Mouse (Mus musculus) thymus, postnatal 36 days (tissue): ENCODE results near the gene Tsc22d2.
"Not testable (repeated sequence)": the region's sequence is repeated elsewhere in the genome, so short reads cannot be mapped to it uniquely, and the experiment has no call there.

ENCODE experiments used
- DNase-seq, 2 experiments: peaks; one replicate each; pipeline ENCODE4 v3.0.0; 2022; ENCODE audit warnings: mixed read lengths in 2 of 2

The Tsc22d2 gene

DNA sequence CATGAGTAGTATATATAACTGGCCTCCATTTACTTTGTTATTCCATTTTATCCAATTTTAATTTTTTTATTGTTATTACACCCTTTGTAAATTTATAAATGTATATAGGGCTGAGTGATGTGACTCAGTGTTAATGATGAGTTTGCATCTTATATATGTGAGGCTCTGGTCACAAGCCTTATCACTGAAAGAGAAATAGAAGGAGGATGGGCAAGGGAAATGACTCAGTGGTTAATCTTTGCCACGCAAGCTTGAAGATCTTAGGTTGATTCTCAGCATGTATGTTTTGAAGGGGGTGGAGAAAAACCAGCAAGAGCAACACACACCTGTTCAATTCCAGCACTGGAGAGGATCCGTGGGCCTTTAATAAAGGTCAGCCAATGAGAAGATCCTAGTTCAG, 19.9 kb downstream of the Tsc22d2 start:
- DNase-seq, result no peak

DNA sequence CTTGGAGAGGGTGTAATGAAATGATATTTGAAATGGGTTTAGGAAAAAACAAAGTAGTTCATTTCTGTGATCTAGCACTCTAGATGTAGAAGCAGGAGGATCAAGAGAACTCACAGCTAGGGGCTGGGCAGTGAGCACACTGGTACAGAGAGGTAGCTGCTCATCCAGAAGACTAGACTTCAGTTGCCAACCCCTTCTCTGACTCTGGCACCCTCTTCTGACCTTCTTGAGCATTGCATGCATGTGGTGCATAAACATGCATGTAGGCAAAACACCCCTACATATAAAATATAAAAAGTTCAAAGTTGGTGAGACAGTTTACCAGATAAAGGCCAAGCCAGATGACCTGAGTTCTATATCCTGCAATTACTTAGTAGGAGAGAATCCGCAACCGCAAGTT, 33.7 kb downstream of the Tsc22d2 start:
- DNase-seq, result peak; percentile 25 to 27

DNA sequence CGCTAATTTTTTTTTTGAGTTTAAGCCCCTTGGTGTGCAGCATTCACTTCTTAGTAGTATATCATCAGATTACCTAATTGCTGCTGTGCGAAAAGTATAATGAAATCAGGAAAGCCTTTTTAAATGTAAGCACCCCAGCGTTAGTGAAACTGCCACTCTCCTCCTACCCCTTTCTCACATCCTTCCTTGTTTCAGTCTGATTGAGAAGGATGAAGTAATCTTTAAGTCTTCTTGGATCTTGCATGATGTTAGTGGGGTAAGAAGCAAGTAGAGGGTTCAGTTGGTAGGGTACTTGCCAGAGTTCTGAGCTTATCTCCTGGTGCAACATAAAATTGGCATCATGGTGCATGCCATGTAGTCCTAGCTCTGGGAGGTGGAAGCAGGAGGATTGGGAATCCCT, 35.0 kb downstream of the Tsc22d2 start:
- DNase-seq, result no peak

DNA sequence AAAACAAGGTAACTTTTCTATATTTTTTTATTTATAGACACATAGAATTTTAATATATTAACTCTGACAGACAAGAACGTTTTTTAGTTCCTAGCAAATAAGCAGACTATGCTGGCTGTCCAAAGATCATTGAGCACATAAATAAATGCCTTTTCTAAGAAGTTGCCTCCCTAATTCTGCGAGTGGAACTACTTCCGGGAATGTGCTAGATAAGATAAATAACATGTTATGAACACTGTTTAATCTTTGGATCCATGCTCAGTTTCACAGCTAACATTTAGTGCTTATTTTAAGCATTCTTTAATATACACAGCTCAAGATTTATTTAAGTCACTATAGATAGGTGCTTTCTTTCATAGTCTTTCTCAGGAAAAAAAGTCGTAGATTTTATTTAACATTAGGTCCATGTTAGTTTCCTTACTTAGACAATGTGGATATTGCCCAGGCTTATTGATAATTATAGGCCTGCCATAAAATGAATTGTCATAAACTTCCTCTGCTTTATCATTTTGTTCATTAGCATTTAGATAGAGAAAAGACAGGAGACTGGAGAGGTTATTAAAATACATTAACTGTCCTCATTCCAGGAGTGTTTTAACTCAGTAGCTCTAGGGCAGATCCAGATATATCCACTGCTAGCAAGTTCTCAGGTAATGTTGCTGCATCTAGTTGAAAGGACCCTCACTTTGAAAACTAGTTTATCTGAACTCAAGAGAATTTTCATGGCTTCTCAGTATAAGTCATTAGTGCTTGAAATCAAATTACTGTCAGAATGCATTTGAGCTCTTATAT, 40.1 kb downstream of the Tsc22d2 start:
- no peak for DNase-seq

DNA sequence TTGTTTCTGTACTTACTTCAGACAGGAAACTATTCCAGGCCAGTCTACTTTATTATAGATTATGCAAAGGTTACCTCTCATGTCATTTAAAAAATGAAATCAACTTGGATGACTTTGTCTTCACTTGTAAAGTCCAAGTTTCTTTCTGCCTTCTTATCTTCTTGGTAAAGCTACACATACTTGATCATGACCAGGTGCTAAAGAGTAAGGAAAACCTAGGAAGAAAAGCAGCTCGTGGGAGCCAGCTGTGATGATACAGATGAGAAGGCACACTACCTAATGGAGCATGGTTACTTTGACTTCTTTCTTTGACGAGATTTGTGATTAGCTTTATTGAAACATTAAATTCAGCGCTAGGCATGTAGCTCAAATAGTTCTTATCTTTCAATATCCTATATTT, 40.7 kb downstream of the Tsc22d2 start:
- no peak for DNase-seq

DNA sequence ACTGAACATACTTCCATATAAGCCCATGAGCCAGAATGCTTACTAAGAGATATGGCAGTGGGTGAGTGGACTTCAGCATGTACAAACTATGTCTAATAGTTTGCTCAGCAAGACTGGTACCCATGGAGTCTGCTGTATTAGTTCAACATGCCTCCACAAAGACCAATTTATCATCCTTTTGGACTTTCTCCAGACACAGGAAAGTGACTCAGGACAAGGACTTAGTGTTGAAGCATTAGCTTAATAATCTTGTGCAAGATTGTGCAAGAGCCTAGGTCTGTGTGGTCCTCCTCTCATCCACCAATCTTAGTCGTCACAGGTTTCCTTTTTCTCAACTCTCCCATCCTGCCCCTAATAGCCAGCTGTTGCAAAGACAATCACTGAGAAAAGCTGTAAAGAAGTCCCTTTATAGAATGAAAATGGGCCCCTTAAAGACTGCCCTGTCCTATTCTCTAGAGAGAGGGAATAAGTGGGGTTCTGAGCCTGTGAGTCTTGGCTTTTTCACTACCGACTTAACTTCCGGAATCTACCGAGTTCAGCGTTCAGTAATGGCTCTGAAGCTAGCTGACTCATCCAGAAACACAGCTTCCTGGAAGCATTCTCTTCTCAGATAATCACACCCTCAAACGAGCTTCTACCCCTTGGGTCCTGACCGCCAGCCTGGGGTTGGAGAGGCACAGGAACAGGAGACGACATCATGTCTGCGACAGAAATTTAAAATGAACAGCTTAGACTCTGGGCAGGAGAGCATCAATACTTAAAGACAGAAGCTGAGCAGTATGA, 55.3 kb downstream of the Tsc22d2 start:
- DNase-seq, result no peak

DNA sequence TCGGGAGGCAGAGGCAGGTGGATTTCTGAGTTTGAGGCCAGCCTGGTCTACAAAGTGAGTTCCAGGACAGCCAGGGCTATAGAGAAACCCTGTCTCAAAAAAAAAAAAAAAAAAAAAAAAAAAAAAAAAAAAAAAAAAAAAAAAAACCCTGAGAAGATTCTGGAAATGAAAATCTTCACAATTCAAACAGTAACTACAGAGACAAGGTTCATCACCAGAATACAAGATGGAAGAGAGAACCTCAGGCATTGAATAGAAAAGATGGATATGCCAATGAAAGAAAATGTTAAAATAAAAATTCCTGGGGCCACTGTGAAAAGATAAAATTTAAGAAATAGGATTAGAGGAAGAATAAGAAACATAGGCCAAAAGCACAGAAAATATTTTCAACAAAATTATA, 60.8 kb downstream of the Tsc22d2 start:
- DNase-seq, result not testable (repeated sequence)

DNA sequence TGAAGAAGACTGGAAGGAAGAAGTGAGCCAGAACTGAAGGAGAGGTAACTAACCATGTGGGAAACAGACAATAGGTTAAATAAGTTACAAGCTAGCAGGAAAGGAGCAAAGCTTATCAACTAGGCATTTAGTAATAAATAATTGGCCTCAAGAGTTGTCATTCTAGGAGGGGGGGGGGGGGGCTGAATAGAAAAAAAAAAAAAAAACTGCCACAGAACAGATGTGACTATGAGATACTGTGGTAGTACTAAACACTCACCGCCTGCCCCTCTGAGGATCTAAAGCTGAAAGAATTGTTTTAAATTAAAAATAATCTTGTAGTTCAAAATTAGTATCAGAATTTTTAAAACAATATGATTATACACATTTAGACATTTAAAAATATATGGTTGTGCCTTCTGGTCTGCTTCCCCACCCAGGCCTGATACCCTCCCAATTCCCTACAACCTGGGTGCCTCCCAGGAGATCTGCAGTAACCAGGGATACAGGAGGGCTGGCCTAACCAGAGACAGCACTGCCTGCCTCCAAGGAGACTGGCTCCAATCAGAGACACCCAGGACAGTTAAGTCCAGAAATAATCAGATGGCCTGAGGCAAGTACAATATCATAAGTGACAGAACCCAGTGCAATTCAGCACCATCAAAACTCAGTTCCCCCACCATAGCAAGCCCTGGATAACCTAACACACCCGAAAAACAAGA, 64.4 kb downstream of the Tsc22d2 start:
- DNase-seq, result no peak

DNA sequence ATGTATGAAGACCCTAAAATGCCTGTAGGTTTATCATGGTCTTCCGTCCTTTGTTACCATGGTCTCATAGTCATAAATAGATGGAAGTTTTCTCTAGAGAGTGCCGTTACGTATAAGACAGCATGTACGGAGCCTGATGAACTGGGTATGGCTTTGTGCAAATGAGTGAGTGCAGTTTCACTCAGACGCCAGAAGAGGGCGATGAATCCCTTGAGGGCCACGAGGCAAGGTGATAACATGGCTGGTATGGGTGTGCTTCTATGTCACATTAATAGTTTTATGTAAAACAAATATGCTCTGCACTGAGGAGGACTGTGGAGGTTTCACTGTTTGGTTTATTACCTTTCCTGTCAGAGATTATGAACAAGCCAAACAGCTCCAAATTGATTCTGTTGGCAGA, 71.4 kb downstream of the Tsc22d2 start:
- peak; percentile 15 to 23 for DNase-seq

DNA sequence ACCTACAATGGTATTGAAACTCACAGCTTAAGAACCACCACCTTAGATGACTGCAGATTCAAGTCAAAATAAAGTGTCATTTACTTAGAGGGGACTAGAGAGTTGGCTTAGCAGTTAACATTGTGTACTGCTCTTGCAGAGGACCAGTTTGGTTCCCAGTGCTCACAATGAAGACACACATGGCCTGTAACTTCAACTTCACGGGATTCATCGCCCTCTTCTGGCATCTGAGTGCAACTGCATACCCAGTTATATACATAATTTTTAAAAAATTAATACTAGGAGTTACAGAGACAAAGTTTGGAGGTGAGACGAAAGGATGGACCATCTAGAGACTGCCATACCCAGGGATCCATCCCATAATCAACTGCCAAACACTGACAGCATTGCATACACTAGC, 72.6 kb downstream of the Tsc22d2 start:
- no peak for DNase-seq

DNA sequence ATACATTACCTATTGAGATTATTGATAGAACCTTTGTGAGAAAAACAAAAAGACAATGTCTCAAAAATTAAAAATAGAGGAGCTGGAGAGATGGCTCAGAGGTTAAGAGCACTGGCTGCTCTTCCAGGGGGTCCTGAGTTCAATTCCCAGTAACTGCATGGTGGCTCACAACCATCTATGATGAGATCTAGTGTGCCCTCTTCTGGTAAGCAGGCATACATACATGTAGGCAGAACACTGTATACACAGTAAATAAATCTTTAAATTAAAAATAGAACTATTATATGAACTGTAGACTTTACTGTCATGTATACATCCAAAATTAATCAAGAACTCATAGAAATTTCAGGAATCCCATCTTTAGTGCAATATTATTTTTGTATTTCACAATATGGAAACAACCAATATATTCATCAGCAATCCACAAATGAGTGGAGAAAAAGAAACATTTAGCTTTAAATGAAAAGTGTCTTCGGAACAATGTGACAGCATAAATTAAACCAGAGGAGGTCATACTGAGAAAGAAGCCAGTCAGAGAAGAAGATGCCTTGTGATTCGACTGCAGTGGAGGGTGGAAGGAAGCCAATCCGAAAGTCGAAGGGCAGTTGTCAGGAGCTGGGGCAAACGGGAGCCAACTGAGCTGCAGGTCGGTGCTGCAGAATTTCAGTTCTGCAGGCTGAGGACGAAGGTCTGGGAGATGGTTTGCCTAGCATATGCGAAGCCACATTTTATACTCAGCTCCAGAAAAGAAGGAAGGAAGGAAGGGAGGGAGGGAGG, 73.7 kb downstream of the Tsc22d2 start:
- no peak for DNase-seq

DNA sequence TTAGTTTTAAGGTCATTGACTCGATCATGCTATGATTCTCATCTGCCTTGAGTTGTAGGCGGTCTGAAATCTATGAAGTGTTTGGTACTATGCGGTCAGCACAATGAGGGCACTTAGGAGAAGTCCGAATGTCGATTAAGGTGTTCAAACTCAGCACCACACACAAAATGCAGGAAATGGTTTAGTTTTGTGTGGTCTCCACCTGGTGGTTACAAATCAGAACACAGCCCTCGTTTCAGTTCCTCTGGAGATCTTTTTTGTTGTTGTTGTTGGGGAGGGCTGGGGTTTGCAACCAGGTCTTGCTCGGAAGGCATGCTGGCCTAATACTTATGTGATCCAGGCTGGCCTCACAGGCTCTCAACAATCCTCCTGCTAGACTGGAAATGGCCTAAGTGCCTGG, 76.3 kb downstream of the Tsc22d2 start:
- DNase-seq, result peak in 1 of 2 experiments; percentile 14

DNA sequence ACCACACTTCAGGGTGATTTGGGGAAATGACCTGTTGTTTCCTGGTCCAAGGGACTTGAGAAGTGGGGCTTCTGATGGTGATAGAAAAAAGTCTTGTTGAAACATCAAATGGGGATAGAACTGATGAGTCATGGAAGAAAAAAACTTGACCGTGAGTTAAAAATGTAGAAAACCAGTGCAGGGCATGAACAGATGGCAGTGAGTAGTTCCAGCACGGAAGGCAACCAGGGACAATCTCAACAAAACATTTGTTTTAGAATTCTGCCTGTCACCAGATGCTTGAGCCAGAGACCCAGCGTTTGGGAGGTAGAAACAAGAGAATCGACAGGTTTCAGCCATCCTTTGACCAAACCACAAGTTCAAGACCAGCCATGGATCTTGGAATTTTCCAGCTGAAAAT, 79.1 kb downstream of the Tsc22d2 start:
- DNase-seq, result no peak

DNA sequence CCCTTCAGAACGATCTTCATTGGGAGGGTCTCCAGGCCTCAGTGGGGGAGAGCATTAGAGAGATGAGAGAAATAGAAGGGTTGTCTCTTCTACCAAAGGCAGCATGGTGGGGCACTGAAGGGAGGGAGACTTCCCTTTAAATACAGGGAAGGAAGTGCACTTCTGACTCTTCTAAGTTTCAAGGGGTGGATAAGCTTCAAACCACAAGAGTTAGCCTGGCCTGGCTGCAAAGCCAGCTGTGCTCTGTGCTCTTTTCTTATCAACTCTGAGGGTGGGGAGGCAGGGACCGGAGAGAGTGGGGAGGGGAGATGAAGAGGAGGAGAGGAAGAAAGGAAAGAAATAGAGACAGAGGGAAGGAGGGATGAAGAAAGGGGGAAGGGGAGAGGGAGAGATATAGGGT, 87.4 kb downstream of the Tsc22d2 start:
- DNase-seq, result peak in 1 of 2 experiments; percentile 12

DNA sequence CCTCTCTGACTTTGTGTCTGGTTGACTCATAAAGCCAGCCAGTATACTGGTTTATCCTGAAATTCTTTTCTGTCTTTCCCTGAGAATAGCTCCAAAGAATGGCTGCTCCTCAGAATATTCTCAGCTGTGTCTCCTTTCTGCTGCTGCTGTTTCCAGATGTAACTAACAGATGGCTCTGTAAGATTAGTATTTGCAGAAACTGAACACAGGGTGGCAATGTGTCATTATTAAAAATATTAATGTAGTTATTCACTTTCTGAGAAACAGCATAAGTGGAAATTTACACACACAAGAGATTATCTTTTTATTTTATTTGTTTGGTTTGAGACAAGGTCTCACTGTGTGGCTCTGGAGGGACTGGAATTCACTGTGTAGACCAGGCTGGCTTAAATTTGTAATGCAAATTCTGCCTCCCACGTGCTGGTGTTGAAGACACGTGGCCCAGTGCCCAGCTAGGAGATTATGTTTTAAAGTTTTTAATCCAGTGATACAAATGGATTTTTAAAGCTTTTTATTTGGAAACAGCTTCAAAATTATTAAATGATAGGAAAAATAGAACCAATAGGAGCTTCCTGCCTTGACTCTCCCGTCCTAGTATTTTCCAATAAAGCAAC, 89.3 kb downstream of the Tsc22d2 start:
- no peak for DNase-seq

DNA sequence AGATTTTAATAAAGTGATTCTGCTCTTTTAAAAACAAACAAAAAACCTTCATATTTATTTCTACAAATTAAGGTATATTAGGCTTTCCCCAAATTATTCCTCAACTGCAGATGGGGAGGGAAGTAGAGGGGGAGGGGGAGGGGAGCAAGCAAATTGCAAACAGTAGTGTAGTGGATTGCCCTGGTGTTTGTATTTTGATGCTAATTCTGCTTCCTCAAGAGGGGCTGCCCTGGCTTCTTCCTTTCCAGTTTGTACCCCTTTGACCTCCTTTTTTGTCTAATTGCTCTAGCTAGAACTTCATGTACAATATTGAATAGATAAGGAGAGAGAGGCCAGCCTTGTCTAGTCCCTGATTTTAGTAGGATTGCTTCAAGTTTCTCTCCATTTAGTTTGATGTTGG, 90.2 kb downstream of the Tsc22d2 start:
- DNase-seq, result no peak

DNA sequence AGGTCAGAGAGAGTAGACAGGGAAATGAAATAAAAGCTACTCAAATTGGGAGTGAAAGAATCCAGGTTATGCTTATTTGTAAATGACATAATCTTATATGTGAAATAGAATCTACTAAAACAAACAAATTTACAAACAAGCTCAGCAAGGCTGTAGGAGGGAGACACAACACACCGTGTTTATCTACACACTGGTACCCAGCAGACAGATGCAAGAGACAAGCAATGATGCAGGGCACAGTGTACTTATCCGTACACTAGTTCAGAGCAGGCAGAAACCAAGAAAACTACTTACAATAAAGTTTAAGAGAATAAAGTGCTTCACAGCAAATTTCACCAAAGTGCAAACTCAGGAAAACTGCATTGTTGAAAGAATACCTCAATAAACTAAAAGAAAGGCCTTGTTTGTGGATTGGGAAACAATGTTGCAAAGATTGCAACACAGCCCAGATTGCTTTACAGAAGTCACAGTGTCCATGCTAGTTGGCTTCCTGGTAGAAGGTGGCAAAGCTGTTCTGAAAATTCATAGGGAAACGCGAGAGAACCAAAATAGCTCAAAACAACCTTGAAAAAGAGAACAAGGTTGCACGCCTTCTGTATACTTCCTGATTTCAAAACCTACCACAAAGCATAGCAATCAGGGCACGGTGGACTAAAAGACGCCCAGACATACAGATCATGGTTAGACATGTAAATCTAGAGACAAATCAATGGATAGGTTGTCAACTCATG, 93.7 kb downstream of the Tsc22d2 start:
- DNase-seq, result no peak

DNA sequence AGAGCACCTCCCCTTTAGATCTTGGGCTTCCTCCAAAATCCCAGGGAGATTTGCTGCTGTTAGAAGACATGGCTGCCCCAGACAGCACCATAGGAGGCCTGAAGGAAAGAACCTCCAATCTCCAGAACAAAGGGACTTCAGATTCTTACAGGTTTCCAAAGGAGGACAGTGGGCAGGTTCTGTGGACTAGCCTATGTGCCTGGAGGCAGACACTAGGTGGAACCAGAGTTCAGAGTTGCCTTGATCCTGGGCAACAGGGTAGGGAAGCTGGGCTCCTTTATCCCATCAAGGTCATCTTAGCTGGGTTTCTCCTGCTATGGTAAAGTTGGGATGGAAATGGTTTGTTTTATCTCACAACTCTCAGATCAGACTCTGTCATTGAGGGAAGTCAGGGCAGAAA, 97.1 kb downstream of the Tsc22d2 start:
- no peak for DNase-seq

DNA sequence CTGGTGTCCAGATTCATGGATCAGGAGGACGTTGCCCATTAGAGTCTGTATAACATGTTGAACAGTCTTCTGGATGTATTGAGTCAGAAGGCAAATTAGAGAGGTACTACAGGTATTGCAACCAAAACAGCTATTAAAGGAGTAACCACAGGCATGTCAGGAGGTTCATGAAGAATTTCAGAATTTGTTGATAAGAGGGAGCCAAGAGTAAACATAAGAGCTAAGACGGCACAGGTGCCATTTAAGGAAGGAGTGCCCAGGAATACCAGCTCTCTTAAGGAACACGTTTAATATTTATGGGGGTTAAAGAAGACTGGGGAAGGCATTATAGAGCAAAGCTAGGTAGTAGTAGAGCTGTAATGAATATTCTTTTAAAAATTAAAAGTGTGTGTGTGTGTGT, 98.2 kb downstream of the Tsc22d2 start:
- DNase-seq, result no peak

DNA sequence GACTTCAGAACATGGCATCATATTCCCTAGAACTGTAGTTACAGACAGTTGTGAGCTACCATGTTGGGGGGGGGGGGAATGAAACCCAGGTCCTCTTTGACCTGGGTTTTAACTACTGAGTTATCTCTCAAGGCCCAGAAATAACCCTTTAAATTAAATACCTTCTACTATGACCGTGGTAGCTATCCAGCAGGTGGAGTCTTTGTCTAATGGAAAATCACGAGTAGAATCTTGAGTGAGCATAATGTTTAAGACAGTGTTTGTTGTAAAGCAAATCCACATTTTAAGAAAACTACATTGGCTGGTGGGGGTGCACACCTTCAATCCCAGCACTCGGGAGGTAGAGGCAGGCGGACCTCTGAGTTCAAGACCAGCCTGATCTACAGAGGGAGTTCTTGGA, 99.0 kb downstream of the Tsc22d2 start:
- no peak for DNase-seq

DNA sequence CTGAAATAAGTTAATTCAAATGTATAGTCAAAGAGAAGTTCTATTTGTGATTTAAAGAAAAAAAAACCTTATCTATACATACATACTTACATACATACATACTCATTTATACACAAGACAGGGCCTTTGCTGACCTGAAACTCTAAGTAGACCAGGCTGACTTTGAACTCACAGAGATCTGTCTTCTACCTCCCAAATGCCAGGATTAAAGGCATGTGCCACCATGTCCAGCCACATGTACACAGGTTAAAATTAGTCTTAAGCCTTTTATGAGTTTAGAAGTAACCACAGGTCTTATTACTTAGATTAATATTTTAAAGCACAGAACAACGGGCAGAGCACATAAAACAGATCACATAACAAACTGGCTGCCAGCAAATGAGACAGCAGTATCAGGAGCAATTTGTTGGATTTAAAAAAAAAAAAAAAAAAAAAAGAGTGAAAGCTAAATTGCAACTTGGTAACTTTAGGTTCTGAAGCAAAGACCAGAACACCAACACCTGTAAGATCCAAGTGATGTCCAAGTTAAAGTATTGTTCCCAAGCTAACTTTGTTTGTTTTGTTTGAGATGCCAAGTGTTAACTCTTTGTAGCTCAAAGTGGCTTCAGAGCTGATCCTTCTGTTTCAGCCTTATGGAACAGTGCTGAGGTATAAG, 101.6 kb downstream of the Tsc22d2 start:
- DNase-seq, result no peak
